Mouse (Mus musculus): ENCODE measurements around the gene Ccdc88c. TPM values are rescaled to one million over a fixed set of nuclear protein-coding genes. Genes with fewer than 3 reads are reported as not detected.
A peak's percentile ranks its signal among the peaks of the same experiment; 100 is the strongest.

Gene Ccdc88c
- polyA plus RNA-seq, 1 experiment from 2014 or later, result 5.4 TPM

GRCm38 (mm10) chr12:100985050-100985792 lies 43.6 kb downstream of the Ccdc88c start:
- Histone ChIP-seq H3K4me3 (replicated peaks) (no peak overlapping the region), H3K4me2 (no peak overlapping the region), H3K36me3 (peaks cover 32% of the 10 kb centered on the region), H3K4me1 (replicated peaks) (peaks cover 29% of the 10 kb centered on the region), H3K27ac (no peak overlapping the region), H3K27me3 (no peaks in the 10 kb centered on the region), H3K9me3 (replicated peaks) (no peaks in the 10 kb centered on the region), H3K9ac (0 out of 2 replicates have a peak overlapping the region, but pooled peaks have one; percentile 6)
- ATAC-seq (ENCODE audit: low read depth), result no peak
- DNase-seq, result no peak
- WGBS (ENCODE audit: insufficient replicate concordance), result 76% methylated on average over 10 of the region's 10 CpGs

DNA sequence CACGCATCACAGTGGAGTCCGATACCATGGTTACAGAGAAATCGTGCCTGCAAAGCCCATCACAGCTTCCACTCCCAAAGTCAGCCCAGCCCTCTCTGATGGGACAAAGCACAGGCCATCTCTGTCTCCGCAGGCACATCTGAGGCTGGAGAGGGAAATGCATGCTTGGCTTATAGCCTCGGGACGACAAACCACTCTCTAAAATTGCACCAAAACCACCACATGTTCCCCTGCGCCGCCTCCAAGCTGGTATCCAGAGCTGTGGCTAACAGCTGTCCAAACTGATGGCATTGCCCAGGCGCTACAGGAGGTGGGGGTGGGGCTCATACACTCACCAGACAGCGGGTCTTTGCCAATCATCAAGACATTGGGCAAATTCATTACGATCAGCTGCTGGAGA lies 45.3 kb downstream of the Ccdc88c start:
- no peaks in the 10 kb centered on the region for H3K9me3 ChIP-seq (replicated peaks)
- no peaks in the 10 kb centered on the region for H3K27me3 ChIP-seq
- H3K4me1 ChIP-seq (replicated peaks), result peaks cover 23% of the 10 kb centered on the region
- 84% methylated on average over 11 of the region's 11 CpGs for WGBS (ENCODE audit: insufficient replicate concordance)
- H3K36me3 ChIP-seq, result peaks cover 39% of the 10 kb centered on the region
- DNase-seq (no peak), ATAC-seq (ENCODE audit: low read depth) (no peak)
- no peak overlapping the region for H3K27ac ChIP-seq
- no peak overlapping the region for H3K4me3 ChIP-seq (replicated peaks)
- no peak overlapping the region for H3K9ac ChIP-seq
- H3K4me2 ChIP-seq, result no peak overlapping the region

DNA sequence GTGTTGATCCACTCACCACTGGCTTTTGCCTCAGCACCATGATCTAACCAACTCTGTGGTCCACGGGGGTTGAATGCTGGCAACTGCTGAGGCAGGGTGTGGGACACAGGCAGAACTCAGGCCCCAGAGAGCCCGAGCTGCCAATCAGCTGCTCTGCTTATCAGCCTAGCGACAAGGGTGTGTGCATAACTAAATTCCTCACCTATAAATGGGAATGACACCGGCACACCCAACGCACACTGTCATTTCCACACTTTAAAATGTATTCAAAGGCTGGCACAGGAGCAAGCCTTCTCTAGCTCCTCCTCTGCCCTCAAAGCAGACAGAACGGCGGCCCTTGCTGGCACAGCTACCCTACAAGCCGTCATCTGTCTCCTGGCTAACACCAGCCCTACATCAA lies 46.6 kb downstream of the Ccdc88c start:
- no peak for DNase-seq
- no peak overlapping the region for H3K27ac ChIP-seq

GRCm38 (mm10) chr12:100980551-100981008 lies 48.3 kb downstream of the Ccdc88c start:
- no peaks in the 10 kb centered on the region for H3K9me3 ChIP-seq (replicated peaks)

More for the DNA sequence above, 46.6 kb downstream of the Ccdc88c start:
- H3K36me3 ChIP-seq, result peaks cover 48% of the 10 kb centered on the region
- ATAC-seq (ENCODE audit: low read depth), result peak; percentile 35; the same call in 1 of the 2 replicates
- peaks cover 23% of the 10 kb centered on the region for H3K4me1 ChIP-seq (replicated peaks)
- H3K4me3 ChIP-seq (replicated peaks), result no peak overlapping the region
- no peaks in the 10 kb centered on the region for H3K27me3 ChIP-seq
- no peak overlapping the region for H3K4me2 ChIP-seq
- 72% methylated on average over 8 of the region's 8 CpGs for WGBS (ENCODE audit: insufficient replicate concordance)
- no peak overlapping the region for H3K9ac ChIP-seq
- no peaks in the 10 kb centered on the region for H3K9me3 ChIP-seq (replicated peaks)

DNA sequence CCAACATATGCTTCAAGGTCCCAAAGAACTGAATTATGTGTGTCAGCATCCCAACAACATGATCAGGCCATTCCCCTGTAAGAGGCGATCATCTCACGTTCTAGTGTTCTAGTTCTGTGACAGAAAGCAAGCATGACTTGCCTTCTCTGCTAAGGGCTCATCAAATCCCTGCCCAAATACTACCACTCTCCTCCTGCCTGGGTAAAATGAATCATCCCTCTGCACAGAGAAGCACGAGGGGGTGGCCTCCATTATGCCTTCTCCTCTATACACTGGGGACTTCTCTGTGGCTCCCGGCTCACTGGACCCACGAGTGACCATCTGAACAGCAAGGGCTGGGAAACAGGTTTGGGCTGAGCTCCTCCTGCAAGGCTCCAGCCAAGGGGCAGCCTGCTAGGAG lies 49.2 kb downstream of the Ccdc88c start:
- H3K9me3 ChIP-seq (replicated peaks), result no peaks in the 10 kb centered on the region
- H3K36me3 ChIP-seq, result peaks cover 56% of the 10 kb centered on the region
- ATAC-seq (ENCODE audit: low read depth) (no peak), DNase-seq (no peak)
- H3K9ac ChIP-seq, result no peak overlapping the region
- no peak overlapping the region for H3K4me3 ChIP-seq (replicated peaks)
- WGBS (ENCODE audit: insufficient replicate concordance), result 79% methylated on average over 5 of the region's 5 CpGs
- no peak overlapping the region for H3K27ac ChIP-seq
- H3K27me3 ChIP-seq, result no peaks in the 10 kb centered on the region
- no peak overlapping the region for H3K4me2 ChIP-seq
- H3K4me1 ChIP-seq (replicated peaks), result peaks cover 11% of the 10 kb centered on the region

More at GRCm38 (mm10) chr12:100980551-100981008, 48.3 kb downstream of the Ccdc88c start:
- DNase-seq (no peak), ATAC-seq (ENCODE audit: low read depth) (no peak)
- Histone ChIP-seq H3K4me1 (replicated peaks) (peaks cover 18% of the 10 kb centered on the region), H3K27me3 (no peaks in the 10 kb centered on the region), H3K36me3 (peaks cover 56% of the 10 kb centered on the region), H3K9ac (no peak overlapping the region), H3K4me2 (no peak overlapping the region), H3K4me3 (replicated peaks) (no peak overlapping the region), H3K27ac (no peak overlapping the region)
- WGBS (ENCODE audit: insufficient replicate concordance), result 85% methylated on average over 9 of the region's 9 CpGs

DNA sequence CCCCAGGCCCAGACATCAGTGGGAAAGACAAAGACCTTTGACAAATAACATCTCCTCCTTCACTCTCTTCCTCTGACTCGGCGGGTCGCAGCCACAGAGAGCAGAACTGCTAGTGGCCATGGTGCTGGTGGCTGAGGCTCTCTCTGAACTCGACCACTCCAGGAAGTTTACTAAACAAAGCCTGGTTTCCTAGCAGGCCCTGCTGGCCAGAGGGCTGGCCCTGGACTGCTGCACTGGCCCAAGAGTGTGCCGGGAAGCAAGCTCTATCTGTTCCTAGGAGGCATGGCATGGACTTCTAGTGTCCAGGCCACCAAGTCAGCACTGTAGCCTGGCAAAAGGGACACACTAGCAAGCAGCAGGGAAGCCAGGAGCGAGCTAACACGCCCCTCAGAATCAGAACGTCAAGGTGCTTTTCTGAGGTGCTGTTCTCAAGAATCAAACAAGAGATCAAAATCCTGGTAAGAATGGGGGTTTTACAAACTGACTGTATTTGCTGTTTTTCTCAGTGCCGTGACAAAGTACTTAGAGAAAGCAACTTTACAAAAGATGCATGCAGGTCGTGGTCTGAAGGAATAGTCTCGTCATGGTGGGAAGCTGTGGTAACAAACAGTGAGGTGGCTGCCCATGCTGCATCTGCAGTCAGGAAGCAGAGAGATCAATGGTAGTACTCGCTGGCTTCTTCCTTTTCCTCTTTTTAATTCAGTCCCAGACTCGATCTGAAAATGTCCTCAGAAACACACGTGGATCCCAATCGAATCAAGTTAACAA lies 50.7 kb downstream of the Ccdc88c start:
- Histone ChIP-seq H3K9me3 (replicated peaks) (no peaks in the 10 kb centered on the region), H3K27me3 (no peaks in the 10 kb centered on the region), H3K4me1 (replicated peaks) (peaks cover 10% of the 10 kb centered on the region), H3K27ac (no peak overlapping the region), H3K9ac (0 out of 2 replicates have a peak overlapping the region, but pooled peaks have one; percentile 2), H3K36me3 (peaks cover 54% of the 10 kb centered on the region), H3K4me3 (replicated peaks) (no peak overlapping the region), H3K4me2 (no peak overlapping the region)
- no peak for ATAC-seq (ENCODE audit: low read depth)
- DNase-seq, result no peak
- 56% methylated on average over 15 of the region's 15 CpGs for WGBS (ENCODE audit: insufficient replicate concordance)

GRCm38 (mm10) chr12:100977551-100977950 lies 51.3 kb downstream of the Ccdc88c start:
- no peak for DNase-seq
- H3K9ac ChIP-seq, result 0 out of 2 replicates have a peak overlapping the region, but pooled peaks have one; percentile 2
- ATAC-seq (ENCODE audit: low read depth), result no peak
- no peak overlapping the region for H3K4me3 ChIP-seq (replicated peaks)
- no peak overlapping the region for H3K4me2 ChIP-seq
- no peak overlapping the region for H3K27ac ChIP-seq
- H3K9me3 ChIP-seq (replicated peaks), result no peaks in the 10 kb centered on the region
- no peaks in the 10 kb centered on the region for H3K27me3 ChIP-seq
- H3K4me1 ChIP-seq (replicated peaks), result peaks cover 6% of the 10 kb centered on the region
- H3K36me3 ChIP-seq, result peaks cover 48% of the 10 kb centered on the region

GRCm38 (mm10) chr12:100969808-100970207 lies 59.0 kb downstream of the Ccdc88c start:
- peaks cover 16% of the 10 kb centered on the region for H3K4me1 ChIP-seq (replicated peaks)
- no peak overlapping the region for H3K4me2 ChIP-seq
- WGBS (ENCODE audit: insufficient replicate concordance), result 69% methylated on average over 7 of the region's 7 CpGs
- DNase-seq (no peak), ATAC-seq (ENCODE audit: low read depth) (no peak)
- H3K27ac ChIP-seq, result no peak overlapping the region
- peaks cover 46% of the 10 kb centered on the region for H3K36me3 ChIP-seq
- no peaks in the 10 kb centered on the region for H3K27me3 ChIP-seq
- H3K4me3 ChIP-seq (replicated peaks), result no peak overlapping the region
- no peaks in the 10 kb centered on the region for H3K9me3 ChIP-seq (replicated peaks)
- H3K9ac ChIP-seq, result no peak overlapping the region

DNA sequence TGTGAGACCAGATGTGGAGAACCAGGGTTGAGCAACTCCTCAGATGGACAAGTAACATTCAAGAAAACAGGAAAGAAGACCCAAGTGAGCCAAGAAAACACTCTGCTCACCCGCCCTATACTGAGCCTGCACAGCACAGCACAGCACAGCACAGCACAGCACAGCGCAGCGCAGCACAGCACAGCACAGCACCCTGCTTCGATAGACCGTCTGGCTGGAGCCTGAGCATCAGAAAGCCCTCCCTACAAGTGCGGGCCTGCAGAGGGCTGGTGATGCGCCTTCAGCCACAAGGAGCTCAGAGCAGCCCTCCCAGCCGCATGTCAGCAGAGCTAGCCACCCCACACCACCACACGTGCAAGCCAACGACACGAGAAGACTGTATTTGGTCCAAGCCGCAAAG lies 61.5 kb downstream of the Ccdc88c start:
- H3K4me3 ChIP-seq (replicated peaks), result no peak overlapping the region
- H3K9ac ChIP-seq, result no peak overlapping the region
- no peaks in the 10 kb centered on the region for H3K27me3 ChIP-seq
- H3K36me3 ChIP-seq, result peaks cover 52% of the 10 kb centered on the region
- no peak overlapping the region for H3K27ac ChIP-seq
- H3K4me2 ChIP-seq, result no peak overlapping the region
- DNase-seq (no peak), ATAC-seq (ENCODE audit: low read depth) (no peak)
- no peaks in the 10 kb centered on the region for H3K9me3 ChIP-seq (replicated peaks)
- H3K4me1 ChIP-seq (replicated peaks), result peaks cover 24% of the 10 kb centered on the region
- WGBS (ENCODE audit: insufficient replicate concordance), result 88% methylated on average over 12 of the region's 12 CpGs

DNA sequence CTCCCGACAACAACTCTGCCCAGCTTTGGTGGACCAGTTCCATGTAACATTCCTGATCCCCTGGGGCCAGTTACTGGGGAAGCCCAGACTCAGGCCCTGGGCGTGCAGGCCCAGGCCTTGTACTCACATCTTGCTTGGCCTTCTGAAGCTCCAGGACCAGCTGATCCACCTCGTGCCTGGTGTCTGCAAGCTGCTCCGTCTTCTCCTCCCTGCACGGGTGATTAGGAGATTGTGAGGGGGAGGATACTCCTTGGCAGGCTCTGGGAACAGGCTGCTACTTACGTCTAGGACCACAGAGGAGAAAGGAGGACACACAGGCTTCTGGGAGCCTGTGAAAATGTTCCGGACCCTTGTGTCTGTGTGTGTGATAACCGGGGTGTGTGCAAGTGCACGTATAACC lies 62.6 kb downstream of the Ccdc88c start:
- no peaks in the 10 kb centered on the region for H3K9me3 ChIP-seq (replicated peaks)
- peaks cover 59% of the 10 kb centered on the region for H3K36me3 ChIP-seq
- no peak overlapping the region for H3K27ac ChIP-seq
- ATAC-seq (ENCODE audit: low read depth) (no peak), DNase-seq (no peak)
- no peak overlapping the region for H3K4me3 ChIP-seq (replicated peaks)
- peaks cover 26% of the 10 kb centered on the region for H3K4me1 ChIP-seq (replicated peaks)
- H3K9ac ChIP-seq, result no peak overlapping the region
- H3K27me3 ChIP-seq, result no peaks in the 10 kb centered on the region
- 88% methylated on average over 9 of the region's 9 CpGs for WGBS (ENCODE audit: insufficient replicate concordance)
- no peak overlapping the region for H3K4me2 ChIP-seq

DNA sequence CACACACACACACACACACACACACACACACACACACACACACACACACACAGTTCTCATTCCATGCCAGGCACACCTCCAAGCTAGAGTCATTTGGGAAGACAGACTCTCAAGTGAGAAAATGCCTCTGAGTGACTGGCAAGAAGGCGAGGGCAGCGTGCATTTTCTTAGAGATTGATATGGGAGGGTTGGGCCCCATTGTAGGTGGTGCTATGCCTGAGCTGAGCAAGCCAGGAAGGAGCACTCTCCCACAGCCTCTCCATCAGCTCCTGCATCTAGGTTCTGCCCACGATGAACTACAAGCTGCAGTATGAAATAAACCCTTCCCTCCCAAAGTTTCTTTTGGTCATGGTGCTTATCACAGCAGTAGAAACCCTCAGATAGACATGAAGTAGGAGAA lies 63.6 kb downstream of the Ccdc88c start:
- WGBS (ENCODE audit: insufficient replicate concordance), result 36% methylated on average over 3 of the region's 3 CpGs
- Histone ChIP-seq H3K27ac (peak overlapping the region; percentile 27), H3K4me1 (replicated peaks) (peaks cover 33% of the 10 kb centered on the region), H3K9me3 (replicated peaks) (no peaks in the 10 kb centered on the region), H3K4me3 (replicated peaks) (no peak overlapping the region), H3K27me3 (no peaks in the 10 kb centered on the region), H3K9ac (no peak overlapping the region), H3K36me3 (peaks cover 62% of the 10 kb centered on the region), H3K4me2 (no peak overlapping the region)
- no peak for DNase-seq
- ATAC-seq (ENCODE audit: low read depth), result peak; percentile 59; the same call in 1 of the 2 replicates

All from liver, embryonic 13.5 days (tissue).